12 mouse cellular contexts compared by ENCODE assay signal in the genomic region with DNA sequence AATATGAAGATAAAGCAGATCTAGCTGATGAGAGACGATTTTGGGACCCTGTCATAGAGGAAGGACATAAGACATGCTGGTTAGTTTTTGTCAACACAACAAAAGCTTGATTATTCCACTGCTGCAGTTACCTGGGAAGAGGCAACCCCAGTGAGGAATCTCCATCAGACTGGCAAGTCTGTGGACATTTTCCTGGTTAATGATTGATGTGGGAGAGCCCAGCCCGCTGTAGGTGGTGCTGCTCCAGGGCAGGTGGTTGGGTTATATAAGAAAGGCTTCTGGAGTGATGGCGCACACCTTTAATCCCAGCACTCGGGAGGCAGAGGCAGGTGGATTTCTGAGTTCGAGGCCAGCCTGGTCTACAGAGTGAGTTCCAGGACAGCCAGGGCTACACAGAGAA.
"Had no signal": no experiment of that assay in that cellular context is flagged by ENCODE, and none has a peak within 500 bp of the region (broad histone marks: within the 10 kb centered on the region; RNA-seq: fewer than 3 reads in every experiment).

No protein-coding gene starts in this region.

- H3K4me2 ChIP-seq: hindbrain, embryonic 15.5 days; limb, embryonic 12.5 days; liver, embryonic 13.5 days; lung, embryonic 14.5 days; neural tube, embryonic 15.5 days had no signal

- H3K27me3 ChIP-seq: hindbrain, embryonic 15.5 days; limb, embryonic 12.5 days; liver, embryonic 13.5 days; neural tube, embryonic 15.5 days had no signal

- H3K27ac ChIP-seq: hindbrain, embryonic 15.5 days; left cerebral cortex, adult 2 months; limb, embryonic 12.5 days; liver, embryonic 13.5 days; midbrain, embryonic 10.5 days; stomach, postnatal 0 days had no signal

- H3K9ac ChIP-seq: hindbrain, embryonic 15.5 days; limb, embryonic 12.5 days; liver, embryonic 13.5 days; lung, embryonic 14.5 days; neural tube, embryonic 15.5 days had no signal

- H3K4me3 ChIP-seq: hindbrain, embryonic 15.5 days; left cerebral cortex, adult 2 months; limb, embryonic 12.5 days; liver, embryonic 13.5 days; midbrain, embryonic 10.5 days; myocyte; neural tube, embryonic 15.5 days had no signal

- DNase-seq: liver, embryonic 13.5 days; lung, embryonic 14.5 days; lung, postnatal 10 days; lung, postnatal 4 days; midbrain, embryonic 14.5 days had no signal

- H3K9me3 ChIP-seq: hindbrain, embryonic 15.5 days; limb, embryonic 12.5 days; liver, embryonic 13.5 days; midbrain, embryonic 10.5 days; neural tube, embryonic 15.5 days had no signal

- H3K4me1 ChIP-seq: hindbrain, embryonic 15.5 days; limb, embryonic 12.5 days; liver, embryonic 13.5 days; midbrain, embryonic 10.5 days had no signal

- H3K36me3 ChIP-seq: hindbrain, embryonic 15.5 days; midbrain, embryonic 10.5 days; neural tube, embryonic 15.5 days had no signal
